In the genomic region with DNA sequence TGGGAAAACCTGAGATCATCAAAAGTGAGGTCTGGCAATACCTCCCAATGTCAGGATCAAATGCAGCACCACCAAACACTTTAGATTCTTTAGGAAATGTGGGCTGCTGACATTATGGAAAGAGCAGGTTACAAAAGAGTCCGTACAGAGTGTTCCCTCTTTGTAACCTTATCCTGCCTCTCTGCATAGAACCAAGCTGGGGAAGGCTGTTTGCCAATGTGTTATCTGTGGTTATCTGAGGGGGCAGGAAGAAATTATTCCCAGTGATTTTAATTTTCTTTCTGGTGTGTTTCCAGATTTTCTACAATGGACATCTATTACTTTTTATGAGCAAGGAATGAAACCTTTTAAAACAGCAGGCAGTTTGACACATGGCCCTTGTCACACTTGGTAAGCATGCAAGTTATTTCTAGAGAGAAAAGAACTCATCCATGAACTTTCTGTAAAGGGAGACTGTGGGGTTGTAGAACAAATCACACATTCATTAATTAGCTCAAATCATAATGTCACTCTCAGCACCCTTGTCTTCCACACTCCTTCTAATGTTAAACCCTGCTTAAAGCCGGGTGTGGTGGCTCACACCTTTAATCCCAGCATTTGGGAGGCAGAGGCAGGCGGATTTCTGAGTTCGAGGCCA, we compare ENCODE assay signal across 21 mouse cellular contexts. TPM values are rescaled to one million over a fixed set of nuclear protein-coding genes. Genes with fewer than 3 reads are reported as not detected.
DNase-seq lines count a peak whose midpoint lies in the region; ATAC-seq lines count a peak whose summit lies in the region.
"Had no signal": no experiment of that assay in that cellular context is flagged by ENCODE, and none has a peak within 500 bp of the region (broad histone marks: within the 10 kb centered on the region; RNA-seq: fewer than 3 reads in every experiment).

No protein-coding gene starts in this region.

- H3K27me3 ChIP-seq in kidney, embryonic 15.5 days: peaks cover 14% of the 10 kb centered on the region
- H3K27me3 ChIP-seq: Patski had no signal

- H3K9me3 ChIP-seq in kidney, embryonic 15.5 days (replicated peaks): 0 out of 2 replicates have a peak, but pooled peaks cover 9% of the 10 kb centered on the region
- H3K9me3 ChIP-seq: forebrain, embryonic 12.5 days; forebrain, embryonic 15.5 days had no signal

- peak; percentile 56; the same call in 1 of the 2 replicates for ATAC-seq in kidney, embryonic 15.5 days (replicated peaks; ENCODE audit: low FRiP score)
- ATAC-seq in erythroid progenitor cell, adult 5-6 weeks (replicated peaks; ENCODE audit: low FRiP score, poor library complexity, severe bottlenecking): no peak
- ATAC-seq: forebrain, embryonic 15.5 days; hindbrain, postnatal 0 days; Patski had no signal

- no peak overlapping the region for H3K4me3 ChIP-seq in kidney, embryonic 15.5 days (replicated peaks)
- H3K4me3 ChIP-seq: forebrain, embryonic 12.5 days; forebrain, embryonic 15.5 days; heart, embryonic 13.5 days had no signal

- WGBS in kidney, embryonic 15.5 days: 59% methylated on average over 4 of the region's 4 CpGs

- no peaks in the 10 kb centered on the region for H3K36me3 ChIP-seq in kidney, embryonic 15.5 days
- H3K36me3 ChIP-seq: forebrain, embryonic 12.5 days; forebrain, embryonic 15.5 days; heart, embryonic 13.5 days had no signal

- DNase-seq in kidney, adult 11 months: no peak
- peak; percentile 77 for DNase-seq in testis, postnatal 14 days (ENCODE audit: low spot score)
- no peak for DNase-seq in testis, postnatal 10 days (ENCODE audit: low spot score)
- DNase-seq in fat pad, adult 2 months (ENCODE audit: extremely low read depth, low read depth, low spot score): peak; percentile 30
- DNase-seq: adrenal gland, postnatal 10 days; adrenal gland, postnatal 36 days; cerebellum, adult 18-20 months; cerebellum, adult 9-10 months; cerebellum, postnatal 14 days; gastrocnemius, postnatal 25 days; heart, adult 18-20 months; heart, postnatal 14 days; heart, postnatal 4 days had no signal

- no peak overlapping the region for H3K4me2 ChIP-seq in kidney, embryonic 15.5 days
- H3K4me2 ChIP-seq: forebrain, embryonic 12.5 days; forebrain, embryonic 15.5 days; heart, embryonic 13.5 days; hindbrain, embryonic 14.5 days had no signal

- H3K9ac ChIP-seq in kidney, embryonic 15.5 days: no peak overlapping the region
- H3K9ac ChIP-seq: forebrain, embryonic 12.5 days; forebrain, embryonic 15.5 days; heart, embryonic 13.5 days; hindbrain, embryonic 14.5 days had no signal

- H3K27ac ChIP-seq in kidney, embryonic 15.5 days: 0 out of 2 replicates have a peak overlapping the region, but pooled peaks have one; percentile 30
- H3K27ac ChIP-seq: forebrain, embryonic 12.5 days; forebrain, embryonic 15.5 days; heart, embryonic 13.5 days; hindbrain, embryonic 14.5 days; hindbrain, postnatal 0 days had no signal

- peaks cover 10% of the 10 kb centered on the region for H3K4me1 ChIP-seq in kidney, embryonic 15.5 days

RNA-seq across cellular contexts. Expression of a gene that starts 24.5 kb away (rescaled TPM):
- 28.2 and 30.2 TPM in 2 replicates for polyA plus RNA-seq in kidney, embryonic 15.5 days (2015; fragmentation: Nextera tagmentation; extraction: Ambion mirVana)
- 5.0 and 15.9 TPM in 2 replicates for total RNA-seq in erythroid progenitor cell, adult 5-6 weeks (2015; ENCODE audit: low replicate concordance)
- total RNA-seq in erythroid progenitor cell, adult 5-6 weeks (2017; ENCODE audit: low replicate concordance): 7.2 and 9.3 TPM in 2 replicates

Comparison
In these comparisons a context has a peak if more than half of its experiments do, and no peak if none do; other contexts are left out.
1. DNase-seq: peak in testis, postnatal 14 days (single experiment) and fat pad, adult 2 months (single experiment); none in kidney, adult 11 months (single experiment) and testis, postnatal 10 days (single experiment).